Mouse (Mus musculus): ENCODE measurements around the gene Mphosph9.

Mphosph9 gene

GRCm38 (mm10) chr5:124211669-124212068, 116.1 kb downstream of the Mphosph9 start:
- no peak for DNase-seq

- DNase-seq = no peak
These were observed 116.5 kb downstream of the Mphosph9 start for GRCm38 (mm10) chr5:124211234-124211633.

- DNase-seq = no peak
These were observed 117.3 kb downstream of the Mphosph9 start for GRCm38 (mm10) chr5:124210281-124211016.

- DNase-seq = no peak
These were observed 117.9 kb downstream of the Mphosph9 start for GRCm38 (mm10) chr5:124209850-124210249.

DNA sequence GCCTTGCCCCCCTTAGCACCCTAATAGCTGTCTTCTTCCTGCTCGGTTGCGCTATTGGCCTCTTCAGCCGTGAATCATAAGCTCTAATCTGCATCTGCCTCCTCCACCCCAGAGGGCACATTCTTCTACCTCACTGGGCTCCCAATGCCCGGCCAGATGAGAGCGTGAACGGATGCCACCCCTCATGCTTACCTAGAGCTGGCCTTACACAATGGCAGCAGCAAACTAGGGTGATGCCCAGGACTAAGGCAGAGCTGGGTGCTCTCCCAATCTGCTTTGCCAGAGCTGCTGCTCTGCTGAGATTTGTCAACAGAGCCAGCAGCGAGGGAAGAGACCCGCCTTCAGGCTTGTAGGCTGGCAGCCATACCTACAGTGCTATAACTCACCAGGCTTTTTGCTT, 119.7 kb downstream of the Mphosph9 start:
- DNase-seq = no peak

- no peak for DNase-seq
These were observed 121.2 kb downstream of the Mphosph9 start for GRCm38 (mm10) chr5:124206481-124207038.

DNA sequence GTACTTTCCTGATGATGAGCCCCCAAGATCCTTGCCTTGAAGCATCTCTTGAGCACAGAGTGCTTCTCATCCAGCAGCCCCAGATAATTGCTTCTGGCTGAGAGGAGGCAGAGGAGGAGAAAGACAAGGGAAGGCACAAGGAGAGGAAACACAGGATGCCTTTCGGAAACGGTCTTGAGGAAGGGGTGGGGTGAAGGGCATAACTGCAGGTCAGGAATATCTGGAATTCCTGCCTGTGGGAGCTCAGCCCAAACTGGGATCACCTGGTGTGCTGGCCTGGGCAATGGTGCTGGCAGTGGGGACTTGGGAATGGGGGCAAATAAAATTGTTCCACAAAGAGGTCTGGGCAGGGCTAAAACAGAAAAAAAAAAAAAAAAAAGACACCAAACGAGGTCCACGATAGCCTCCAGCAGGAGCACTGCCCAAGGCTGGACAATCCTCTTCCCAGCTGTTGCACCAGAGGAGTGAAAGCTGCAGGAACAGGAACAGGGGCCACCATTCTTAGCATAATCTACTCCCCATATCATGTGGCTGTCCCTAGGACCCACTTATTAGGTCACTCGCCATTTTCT, 121.9 kb downstream of the Mphosph9 start:
- no peak for DNase-seq

- no peak for DNase-seq
These were observed 122.6 kb downstream of the Mphosph9 start for GRCm38 (mm10) chr5:124205211-124205610.

- no peak for DNase-seq
These were observed 123.5 kb downstream of the Mphosph9 start for GRCm38 (mm10) chr5:124204127-124204794.

DNA sequence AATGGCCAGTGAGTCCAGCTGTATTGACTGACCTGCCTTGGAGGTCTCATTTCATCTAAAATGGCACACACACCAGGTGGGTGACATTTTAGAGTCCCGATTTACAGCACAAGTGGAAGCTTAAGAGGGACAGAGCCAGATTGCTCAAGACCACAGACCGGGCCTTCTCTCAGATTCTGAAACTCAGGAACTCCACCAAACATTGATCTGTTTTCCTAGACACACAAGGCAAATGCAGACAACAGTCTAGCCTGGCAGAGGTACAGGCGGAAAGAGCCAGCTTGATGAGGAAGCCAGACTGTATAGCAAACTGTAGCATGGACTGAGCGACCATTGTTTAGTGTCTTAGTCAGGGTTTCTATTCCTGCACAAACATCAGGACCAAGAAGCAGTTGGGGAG, 124.5 kb downstream of the Mphosph9 start:
- no peak for DNase-seq

- no peak for DNase-seq
These were observed 125.7 kb downstream of the Mphosph9 start for GRCm38 (mm10) chr5:124202071-124202470.

- DNase-seq = no peak
These were observed 126.2 kb downstream of the Mphosph9 start for GRCm38 (mm10) chr5:124201564-124201963.
